Mouse (Mus musculus) stomach, postnatal 0 days (tissue): Measurements from ENCODE around the gene Aldh8a1.

Experiments
- CTCF ChIP-seq: IDR thresholded peaks from 2 replicates; pipeline ENCODE4 v1.5.1; 2016; ENCODE audit warnings: antibody characterized with exemption, low read depth, mild to moderate bottlenecking, moderate library complexity
- EP300 ChIP-seq: optimal IDR thresholded peaks from 2 replicates; pipeline ENCODE3; 2016; ENCODE audit warnings: antibody characterized with exemption

- TF ChIP-seq CTCF, result no peak
- TF ChIP-seq EP300, result no peak
These were observed 39.1 kb downstream of the Aldh8a1 start for GRCm38 (mm10) chr10:21416184-21416583.
